Mouse (Mus musculus) ES-Bruce4 (cell line): ENCODE data around the gene Chit1.

Experiments
- CTCF ChIP-seq: IDR thresholded peaks from one replicate; pipeline ENCODE4 v1.8.1; 2011; ENCODE audit warnings: low read depth, low read length
- EP300 ChIP-seq: IDR thresholded peaks from 2 replicates; pipeline ENCODE4 v1.6.1; 2011; ENCODE audit warnings: low read depth, low read length; ENCODE audit not compliant: insufficient read depth

- no peak for TF ChIP-seq CTCF
- no peak for TF ChIP-seq EP300
Observed at GRCm38 (mm10) chr1:134101593-134101992, 9.4 kb upstream of the Chit1 start.
